Mouse (Mus musculus) testis, postnatal 14 days (tissue): ENCODE results near the gene Fmc1.
"Not testable (repeated sequence)": the region's sequence is repeated elsewhere in the genome, so short reads cannot be mapped to it uniquely, and the experiment has no call there.

Experiments
- DNase-seq: peaks from one replicate; pipeline ENCODE4 v3.0.0; 2021; ENCODE audit warnings: low spot score

Gene Fmc1

DNA sequence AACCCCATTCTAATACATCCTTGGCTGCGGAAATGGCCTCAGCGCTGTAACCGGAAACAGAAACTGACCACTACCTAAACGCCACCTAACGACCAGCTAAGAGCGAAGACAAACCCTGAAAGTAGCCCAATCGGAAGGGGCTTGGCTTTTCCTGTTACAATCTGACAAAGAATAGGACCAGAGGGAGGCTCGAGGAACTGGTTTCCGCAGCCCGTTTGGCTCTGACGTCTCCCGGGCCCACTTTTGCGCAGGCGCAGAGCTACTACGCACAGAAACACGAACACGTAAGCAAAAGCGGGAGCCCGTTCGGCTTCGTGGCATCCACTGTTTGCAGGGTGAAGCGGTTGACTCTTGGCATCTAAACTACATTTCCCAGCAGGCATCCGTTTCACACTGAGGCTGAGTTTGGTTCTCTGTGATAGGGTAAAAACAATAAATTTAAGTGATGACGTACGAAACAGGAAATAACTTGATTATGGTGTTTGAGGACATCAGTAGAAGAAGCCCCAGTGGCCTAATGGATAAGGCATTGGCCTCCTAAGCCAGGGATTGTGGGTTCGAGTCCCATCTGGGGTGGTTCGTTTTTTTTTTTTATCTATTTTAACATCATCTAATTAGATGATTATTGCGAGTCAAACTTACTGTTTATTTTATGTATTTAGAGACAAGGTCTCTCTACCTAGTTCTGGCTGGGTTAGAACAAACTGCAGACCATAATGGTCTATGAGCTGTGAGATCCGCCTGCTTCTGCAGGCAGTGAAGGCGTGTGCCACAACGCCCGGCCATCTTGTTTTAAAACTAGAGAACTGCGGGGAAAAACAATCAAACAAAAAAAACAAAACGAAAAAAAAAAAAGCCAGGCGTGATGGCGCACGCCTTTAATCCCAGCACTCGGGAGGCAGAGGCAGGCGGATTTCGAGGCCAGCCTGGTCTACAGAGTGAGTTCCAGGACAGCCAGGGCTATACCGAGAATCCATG lies at the start of gene Fmc1:
Fmc1 (plus strand) TSS at position 75 of the 978 bp plus-strand sequence.
- DNase-seq = peak; percentile 96

DNA sequence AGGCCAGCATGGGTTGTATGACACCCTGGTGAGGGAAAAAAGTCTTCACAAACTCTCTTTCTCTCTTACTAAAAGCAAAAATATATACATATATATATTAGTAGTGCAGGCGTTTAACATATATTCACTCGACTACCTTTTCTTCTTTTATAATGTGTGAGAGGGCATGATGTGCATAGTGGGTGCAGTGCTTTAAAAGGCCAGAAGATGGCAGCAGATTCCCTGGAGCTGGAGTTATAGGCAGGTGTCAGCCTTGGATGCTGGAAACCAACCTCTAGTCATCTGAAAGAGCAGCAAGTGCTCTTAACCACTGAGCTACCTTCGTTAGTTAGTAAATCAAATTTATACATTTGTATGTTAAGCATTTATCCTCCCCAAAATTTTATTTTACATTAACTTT lies 40.8 kb upstream of the Fmc1 start:
- DNase-seq = no peak

DNA sequence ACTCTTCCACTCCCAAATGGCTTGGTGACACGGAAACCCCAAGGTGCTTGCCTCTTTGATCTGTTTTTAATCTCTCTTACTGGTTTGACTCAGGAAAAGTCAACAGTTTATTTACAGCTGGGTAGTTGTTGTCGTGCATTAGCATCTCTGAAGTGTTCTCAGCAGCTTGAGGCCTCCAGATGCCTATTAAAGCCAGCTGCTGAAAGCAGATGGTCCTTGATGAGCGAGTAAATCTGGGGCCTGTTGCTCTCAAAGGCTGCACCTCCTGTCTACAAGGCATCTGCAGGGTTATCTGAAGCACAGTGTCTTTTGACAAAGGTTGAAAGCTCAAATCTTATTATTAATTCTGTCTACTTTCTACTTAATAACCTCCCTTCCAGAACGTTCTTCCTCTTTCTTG lies 37.7 kb upstream of the Fmc1 start:
- DNase-seq = no peak

DNA sequence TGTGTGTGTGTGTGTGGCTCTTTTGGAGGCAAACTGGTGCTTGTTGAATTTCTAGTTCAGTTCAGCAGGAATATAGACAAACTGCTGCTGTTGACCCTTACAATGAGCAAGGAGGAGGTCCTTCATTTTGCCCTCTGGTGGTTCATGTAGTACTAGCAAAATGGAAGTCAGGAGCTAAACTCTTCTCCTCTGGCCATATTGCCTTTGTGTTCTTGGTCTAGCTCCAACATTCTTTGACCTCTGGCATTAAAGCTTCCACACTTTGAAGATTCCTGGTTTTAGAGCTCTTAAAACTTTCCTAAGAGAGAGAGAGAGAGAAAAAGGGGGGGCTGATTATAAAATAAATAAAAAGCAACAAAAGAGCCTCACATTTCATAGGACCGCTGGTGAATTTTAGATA lies 21.2 kb upstream of the Fmc1 start:
- no peak for DNase-seq

DNA sequence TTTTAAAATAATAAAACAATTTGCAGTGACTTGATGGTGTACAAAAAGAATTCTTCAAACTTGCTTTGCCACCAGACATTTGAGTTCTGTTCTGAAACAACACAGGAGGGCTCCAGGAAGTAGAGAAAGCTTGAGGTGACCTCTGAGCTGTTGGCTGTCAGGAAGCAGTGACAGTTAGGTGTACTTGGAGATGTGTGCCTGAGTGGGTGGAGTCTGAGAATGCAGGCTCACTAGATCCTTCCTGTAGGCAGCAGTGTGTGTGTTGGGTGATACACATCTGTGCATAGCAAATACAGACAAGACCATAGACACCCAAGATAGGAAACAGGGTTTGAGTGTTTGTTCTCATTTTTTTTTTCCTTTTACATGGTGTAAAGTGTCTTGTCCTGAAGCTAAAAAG lies 20.5 kb upstream of the Fmc1 start:
- DNase-seq = no peak

DNA sequence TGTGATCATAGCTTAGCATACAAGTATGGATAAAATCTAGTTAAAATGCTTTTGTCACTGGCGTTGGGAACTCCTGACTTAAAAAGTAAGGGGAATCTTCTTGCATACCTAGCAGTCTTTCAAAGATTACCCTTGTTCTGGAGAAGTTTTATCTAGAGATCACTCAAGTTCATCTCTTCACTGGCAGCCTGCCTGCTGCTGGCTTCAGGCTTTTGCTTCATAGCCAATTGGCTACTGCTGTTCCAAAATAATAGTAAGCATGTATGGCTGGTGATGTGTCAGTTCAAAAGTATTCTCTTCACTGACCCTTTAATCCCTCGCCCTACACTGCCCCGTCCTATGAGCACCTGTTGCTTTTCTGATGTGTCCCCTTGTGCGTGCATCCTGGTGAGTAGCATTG lies 18.1 kb upstream of the Fmc1 start:
- no peak for DNase-seq

DNA sequence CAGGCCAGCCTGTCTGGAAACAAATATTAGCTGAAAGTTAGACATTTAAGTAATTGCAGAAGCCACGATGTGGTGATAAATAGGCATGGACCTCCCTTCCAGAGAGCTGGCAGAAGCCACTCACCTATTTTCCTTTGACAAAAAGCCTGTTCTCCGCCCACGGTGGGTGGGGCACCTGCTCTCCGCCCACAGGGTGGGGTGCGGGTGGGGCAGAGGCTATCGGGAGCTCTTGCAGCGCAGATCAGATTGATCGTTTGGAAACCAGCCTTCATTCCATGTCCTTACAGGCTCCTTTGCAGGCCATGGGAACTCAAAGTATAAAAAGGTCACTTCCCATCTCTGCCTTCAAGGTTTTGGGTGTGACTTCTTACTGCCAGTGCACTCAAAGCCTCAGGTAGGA lies 9.5 kb upstream of the Fmc1 start:
- DNase-seq = no peak

DNA sequence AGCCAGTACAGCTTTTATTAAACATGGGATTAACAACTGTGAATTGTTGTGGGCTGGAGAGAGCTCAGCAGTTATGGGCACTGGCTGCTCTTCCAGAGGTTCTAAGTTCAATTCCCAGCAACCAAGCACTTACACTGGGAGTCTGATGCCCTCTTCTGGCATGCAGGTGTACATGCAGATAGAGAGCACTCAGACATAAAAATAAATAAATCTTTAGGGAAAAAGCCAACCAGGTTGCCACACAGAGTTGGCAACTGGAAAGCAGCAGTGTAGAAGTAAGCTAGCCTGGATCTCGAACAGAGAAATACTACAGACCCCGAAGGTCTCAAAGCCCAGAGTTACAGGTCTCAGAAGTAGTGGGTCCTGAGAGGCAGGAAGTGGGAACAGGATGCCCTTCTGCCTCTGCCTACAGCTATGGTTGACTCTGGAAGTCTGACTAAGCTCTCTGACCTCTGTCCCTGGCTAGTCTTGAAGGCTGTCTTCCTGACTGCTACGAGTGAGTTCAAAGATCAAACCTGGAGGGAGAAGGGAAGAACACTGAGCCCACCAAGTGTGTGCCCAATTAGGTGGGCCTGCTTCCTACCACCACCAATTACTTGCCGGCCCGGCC lies 2.0 kb upstream of the Fmc1 start:
- no peak for DNase-seq

DNA sequence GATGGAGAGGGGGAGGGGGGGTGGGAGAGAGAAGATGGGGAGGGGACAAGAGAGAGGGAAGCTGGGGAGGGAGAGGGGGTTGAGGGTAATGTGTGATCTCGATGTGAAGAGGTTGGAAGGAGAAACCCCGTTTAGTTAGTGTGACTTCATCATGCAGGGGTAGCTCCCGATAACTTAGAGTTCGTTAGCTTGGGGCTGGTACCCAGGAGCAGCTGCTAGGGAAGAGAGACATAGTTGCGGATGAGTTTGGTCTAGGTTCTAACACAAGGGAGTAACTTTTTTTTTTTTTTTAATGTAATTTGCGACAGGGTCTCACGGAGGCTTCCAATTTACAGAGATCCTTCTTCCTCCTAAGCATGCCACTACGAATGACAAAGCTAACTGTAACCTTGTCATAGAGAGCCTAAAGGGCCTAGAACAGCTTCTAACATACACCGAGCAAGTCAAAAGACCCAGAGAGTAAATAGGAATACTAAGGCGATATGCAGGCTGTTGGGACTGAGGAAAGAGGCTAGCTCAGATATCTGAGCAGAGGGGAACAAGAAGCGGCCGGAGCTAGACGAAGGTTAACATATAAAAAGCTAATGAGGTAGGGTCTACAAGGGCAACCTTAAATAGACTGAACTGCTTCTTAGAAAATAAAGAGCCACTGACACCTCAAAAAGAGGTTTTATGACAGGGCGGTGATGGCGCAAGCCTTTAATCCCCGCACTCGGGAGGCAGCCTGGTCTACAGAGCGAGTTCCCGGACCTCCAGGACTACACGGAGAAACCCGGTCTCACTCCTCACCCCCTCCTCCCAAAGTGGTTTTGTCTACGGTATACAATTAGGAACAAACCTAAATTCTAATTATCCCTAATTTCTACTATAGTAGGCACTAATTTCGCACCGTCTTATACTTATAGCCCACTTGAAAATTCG lies 542 bp upstream of the Fmc1 start:
- peak; percentile 52 for DNase-seq

DNA sequence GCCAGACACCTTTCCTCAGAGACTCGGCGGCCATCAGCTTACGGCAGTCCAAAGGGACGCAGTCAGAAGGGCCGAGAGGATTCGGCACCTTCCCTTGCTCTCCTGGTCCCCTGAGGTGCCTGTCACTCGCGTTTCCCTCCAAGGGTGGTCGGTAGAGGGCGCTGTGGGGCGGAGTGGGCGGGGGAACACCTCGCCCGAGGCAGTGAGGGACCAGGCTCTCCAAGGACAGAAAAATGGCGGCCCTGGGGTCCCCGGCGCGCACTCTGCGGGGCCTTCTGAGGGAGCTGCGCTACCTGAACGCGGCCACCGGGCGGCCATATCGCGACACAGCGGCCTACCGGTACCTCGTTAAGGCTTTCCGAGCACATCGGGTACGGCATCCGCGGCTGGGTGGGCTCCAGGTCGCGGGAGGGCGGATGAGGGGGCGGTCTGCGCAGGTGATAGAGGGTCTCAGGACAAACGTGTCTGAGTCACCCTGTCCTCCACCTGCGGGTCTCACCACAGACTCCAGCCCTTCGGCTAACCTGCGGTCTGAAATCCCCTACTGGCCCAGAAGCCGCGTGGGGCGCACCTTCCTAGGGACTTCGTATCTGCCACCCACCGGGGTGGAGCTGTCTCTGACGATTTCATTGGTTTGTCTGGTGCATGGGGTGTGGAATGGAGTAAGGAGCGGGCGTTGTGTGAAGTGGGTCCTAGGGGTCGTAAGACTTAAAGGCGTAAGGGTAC lies 1.5 kb downstream of the Fmc1 start:
- peak; percentile 95 for DNase-seq

DNA sequence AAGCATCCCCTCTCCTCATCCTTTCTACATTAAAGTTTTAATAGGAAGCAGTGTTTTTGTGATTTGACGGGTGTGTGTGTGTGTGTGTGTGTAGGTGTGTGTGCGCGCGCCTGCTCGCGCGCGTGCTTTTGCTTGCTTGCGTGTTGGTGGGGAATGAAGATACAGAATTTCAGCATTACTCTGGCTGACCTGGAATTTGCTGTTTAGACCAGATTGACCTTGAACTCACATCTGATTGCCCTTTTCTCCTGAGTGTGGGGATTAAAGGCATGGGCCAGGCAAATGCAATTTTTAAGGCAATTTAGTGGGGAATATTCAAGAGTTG lies 2.0 kb downstream of the Fmc1 start:
- DNase-seq = no peak

DNA sequence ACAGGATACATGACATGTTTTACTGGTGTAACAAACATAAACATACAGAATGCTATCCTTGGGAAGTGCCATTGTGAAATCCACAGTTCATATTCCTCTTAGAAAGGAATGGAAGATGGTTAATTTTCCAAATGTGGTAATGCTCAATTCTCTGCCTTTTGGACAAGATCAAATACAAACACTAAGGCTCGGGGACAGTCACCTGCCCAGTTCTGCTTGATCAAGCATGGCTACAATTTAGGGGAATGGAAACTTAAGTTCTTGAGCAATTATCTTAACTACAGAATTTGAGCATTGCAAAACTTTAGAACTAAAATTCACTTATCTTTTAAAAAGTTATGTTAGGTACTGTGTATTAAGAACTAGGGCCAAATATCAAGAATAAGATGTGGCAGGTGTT lies 2.5 kb downstream of the Fmc1 start:
- DNase-seq = no peak

DNA sequence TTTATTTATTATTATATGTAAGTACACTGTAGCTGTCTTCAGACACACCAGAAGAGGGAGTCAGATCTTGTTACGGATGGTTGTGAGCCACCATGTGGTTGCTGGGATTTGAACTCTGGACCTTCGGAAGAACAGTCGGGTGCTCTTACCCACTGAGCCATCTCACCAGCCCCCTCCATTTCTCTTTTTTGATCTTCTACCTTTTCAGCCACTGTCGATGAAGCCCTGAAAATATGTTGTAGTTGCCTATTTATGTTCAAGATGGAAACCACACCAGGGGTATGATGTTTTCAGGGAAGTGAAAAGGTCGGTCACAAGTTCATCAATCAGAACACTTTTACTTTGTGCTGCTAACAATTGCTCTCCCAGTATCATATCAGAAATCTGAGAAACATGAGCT lies 10.8 kb downstream of the Fmc1 start:
- not testable (repeated sequence) for DNase-seq

DNA sequence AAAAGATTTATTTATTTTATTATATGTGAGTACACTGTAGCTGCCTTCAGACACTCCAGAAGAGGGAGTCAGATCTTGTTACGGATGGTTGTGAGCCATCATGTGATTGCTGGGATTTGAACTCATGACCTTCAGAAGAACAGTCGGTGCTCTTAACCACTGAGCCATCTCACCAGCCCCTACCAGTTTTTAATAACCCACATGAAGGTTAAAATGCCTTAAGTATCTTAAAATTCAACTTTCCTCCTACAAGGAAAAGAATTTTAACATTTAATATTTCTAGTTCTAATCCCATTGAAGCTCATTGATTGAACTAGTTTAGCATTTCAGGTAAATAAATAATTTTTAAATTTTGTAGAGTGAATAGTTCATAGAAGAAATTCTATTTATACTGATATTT lies 13.7 kb downstream of the Fmc1 start:
- not testable (repeated sequence) for DNase-seq

DNA sequence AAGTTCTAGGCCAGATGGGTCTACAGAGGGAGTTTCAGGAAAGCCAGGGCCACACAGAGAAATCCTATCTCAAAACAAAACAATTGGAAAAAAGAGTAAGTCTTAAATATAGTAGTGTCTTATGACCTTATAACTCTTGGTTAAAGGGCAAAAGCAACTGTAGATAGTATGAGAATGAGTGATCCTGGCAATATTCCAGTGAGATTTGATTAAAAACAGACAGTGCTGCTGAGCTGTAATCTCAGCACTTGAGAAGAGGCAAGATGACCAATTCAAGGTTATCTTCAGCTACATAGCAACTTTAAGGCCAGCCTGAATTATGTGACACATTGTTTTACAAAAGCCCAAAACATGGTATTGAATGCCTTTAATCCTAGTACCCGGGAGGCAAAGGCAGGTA lies 14.4 kb downstream of the Fmc1 start:
- DNase-seq = no peak

DNA sequence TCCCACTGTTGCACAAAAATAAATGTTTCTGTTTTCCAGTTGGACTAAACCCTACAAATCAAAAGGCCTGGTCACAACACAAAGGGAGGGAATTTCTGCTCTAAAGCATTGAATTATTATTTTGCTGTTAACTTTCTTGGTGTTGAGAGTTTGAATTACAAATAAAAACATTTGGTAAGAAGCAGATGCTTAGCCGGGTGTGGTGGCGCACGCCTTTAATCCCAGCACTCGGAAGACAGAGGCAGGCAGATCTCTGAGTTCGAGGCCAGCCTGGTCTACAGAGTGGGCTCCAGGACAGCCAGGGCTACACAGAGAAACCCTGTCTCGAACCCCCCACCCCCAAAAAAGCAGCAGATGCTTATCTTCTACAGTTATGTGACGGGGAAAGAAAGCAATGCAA lies 15.3 kb downstream of the Fmc1 start:
- not testable (repeated sequence) for DNase-seq

DNA sequence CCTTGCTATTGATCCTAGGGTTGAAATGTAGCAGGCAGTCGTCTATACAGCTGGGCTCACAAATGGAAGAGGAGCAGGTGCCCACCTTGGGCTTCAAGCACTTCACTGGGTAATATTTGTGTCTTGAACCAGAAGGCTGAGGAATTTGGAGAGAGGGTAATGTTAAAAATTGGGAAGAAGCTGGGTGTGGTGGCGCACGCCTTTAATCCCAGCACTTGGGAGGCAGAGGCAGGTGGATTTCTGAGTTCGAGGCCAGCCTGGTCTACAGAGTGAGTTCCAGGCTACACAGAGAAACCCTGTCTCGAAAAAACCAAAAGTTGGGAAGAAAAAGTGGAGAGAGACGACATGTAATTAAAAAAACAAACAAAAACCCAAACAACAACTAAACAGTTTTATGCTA lies 16.5 kb downstream of the Fmc1 start:
- not testable (repeated sequence) for DNase-seq

DNA sequence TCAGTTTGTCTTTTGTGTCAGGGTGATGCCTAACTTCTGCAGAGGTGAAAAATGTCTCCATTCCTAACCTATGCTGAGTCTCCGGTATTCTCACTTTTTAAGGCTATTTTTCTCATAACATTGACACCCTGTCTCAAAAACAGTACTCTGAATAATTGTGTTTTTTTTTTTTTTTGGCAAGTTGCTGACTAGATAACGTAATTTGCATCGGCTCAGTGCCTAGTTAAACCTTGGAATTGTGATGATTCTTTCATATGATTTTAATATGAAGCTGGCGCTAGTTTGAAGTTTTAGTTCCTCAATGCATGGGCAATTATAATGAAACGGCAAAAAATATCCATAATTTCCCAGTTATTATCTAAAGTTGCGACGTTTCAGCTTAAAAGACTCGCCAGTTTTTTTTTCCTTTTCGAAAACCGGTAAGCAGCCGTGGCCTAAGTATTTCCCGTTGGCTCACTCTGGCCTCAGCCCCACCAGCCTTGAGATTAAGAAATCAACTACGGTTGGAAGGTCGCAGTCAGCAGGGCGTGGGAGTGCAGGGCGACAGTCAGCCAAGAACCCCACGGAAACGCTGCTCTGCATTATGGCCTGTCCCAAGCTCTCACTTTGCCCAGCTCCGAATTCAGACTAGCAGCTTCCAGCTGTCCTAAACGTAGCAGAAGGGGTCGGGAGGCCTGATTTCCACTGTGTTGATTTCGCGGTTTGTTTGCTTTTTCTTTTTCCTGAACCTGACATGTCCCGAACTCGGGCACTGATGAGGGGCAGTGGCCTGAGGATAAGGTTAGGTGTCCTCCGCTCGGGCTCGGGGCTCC lies 17.2 kb downstream of the Fmc1 start:
- DNase-seq = peak; percentile 83

DNA sequence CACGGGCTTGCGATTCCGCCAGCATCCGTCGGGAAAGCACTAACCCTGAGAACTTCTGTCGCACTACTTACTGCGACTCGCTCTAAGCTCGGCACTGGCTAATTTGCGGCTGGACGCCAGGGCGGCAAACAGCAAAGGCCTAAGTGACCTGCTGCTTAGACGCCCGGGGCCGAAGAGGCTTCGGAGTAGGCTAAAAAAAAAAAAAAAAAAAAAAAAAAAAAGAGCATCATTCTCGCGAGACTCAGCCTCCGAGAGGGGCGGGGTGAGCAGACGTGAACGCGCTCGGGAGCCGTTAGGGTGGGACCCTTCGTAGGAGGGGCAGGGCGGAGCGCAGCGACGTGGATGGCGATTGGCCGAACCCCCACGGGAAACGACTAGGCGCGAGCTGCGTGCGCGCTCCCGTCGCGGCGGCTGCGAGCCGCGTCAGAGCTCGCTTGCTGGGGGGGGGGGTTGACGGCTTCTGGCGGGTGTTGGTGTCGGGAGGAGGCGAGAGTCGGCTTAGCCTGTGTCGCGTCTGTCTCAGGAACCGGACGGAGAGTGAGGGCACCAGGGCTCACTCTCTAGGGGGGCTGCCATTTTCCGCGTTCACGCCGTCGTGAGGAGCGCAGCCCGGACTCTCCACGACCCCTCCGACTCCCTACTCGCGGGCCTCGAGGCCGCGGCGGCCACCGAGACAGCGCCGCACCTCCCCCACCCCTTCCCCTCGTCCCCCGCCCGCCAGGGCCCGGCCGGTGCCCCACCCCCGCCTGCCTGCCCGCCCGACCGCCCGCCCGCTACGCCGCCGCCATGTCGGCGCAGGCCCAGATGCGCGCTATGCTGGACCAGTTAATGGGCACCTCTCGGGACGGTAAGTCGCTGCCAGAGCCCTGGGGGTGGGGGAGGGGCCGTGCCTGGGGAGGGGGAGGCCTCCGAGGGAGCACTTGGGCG lies 18.0 kb downstream of the Fmc1 start, which contains the start of gene Luc7l2:
Luc7l2 (plus strand) TSS at position 273 of the 927 bp plus-strand sequence.
- peak; percentile 99 for DNase-seq
